Mouse (Mus musculus) cerebellum, adult 2 months (tissue): Measurements from ENCODE around the gene Zgrf1.

Experiments used
- CTCF ChIP-seq: fragments of 200-500 bp; IDR thresholded peaks from 2 replicates; pipeline ENCODE4 v1.5.1; 2011; ENCODE audit warnings: low read depth, mild to moderate bottlenecking, control low read depth, low read length, moderate library complexity, borderline replicate concordance; ENCODE audit not compliant: insufficient read depth
- POLR2A ChIP-seq: fragments of 200-500 bp; IDR thresholded peaks from 2 replicates; pipeline ENCODE4 v1.6.1; 2011; ENCODE audit warnings: low read length, control low read depth, borderline replicate concordance; ENCODE audit not compliant: insufficient read depth

- TF ChIP-seq CTCF = no peak
- TF ChIP-seq POLR2A = no peak
Measured at GRCm38 (mm10) chr3:127544610-127545121, 8.6 kb upstream of the Zgrf1 start.
